Mouse (Mus musculus): ENCODE data around the gene Gm12800. TPM values are rescaled to one million over a fixed set of nuclear protein-coding genes. Genes with fewer than 3 reads are reported as not detected.
A peak's percentile ranks its signal among the peaks of the same experiment; 100 is the strongest.
"Not testable (repeated sequence)": the region's sequence is repeated elsewhere in the genome, so short reads cannot be mapped to it uniquely, and the experiment has no call there.

Gm12800 gene
- total RNA-seq (2021), result not detected

DNA sequence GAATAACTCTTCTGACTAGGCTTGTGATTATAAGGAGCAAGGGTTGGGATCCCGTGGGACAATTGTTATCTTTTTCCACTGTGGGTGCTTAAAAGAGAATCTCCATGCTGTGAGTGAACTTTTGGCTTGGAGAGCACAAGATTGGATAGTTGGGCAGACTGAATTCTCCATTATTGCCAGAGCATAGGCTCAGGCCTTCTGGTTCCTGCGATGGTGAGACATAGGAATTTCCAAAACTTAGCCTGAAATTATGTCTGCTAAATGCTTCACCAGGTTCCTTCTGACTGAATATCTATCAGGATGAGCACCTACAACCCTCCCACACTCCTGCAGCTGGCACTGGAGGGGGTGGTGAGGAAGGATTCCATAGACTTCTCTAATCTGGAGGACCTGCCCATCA lies at the start of gene Gm12800:
Gm12800 (plus strand) TSS at position 301 of the 400 bp plus-strand sequence.
- DNase-seq, result not testable (repeated sequence)

DNA sequence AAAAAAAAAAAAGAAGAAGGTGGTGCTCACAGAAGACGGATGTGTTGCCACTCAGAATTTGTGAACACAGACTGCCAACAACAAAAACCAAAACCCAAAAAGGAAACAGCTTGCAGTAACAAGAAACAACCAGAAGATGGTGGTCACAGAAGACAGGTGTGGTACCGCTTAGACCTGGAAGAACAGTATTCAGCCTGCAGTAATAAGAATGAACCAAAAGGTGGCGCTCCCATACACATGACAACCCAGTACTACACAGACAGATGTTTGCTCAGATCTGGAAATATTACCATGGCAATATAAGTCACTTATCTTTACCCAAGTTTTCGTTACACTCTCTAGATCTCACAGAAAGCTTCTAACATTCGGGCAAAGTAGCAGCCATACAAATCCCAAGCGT lies 48.0 kb upstream of the Gm12800 start:
- peak; percentile 2 to 9 for DNase-seq

DNA sequence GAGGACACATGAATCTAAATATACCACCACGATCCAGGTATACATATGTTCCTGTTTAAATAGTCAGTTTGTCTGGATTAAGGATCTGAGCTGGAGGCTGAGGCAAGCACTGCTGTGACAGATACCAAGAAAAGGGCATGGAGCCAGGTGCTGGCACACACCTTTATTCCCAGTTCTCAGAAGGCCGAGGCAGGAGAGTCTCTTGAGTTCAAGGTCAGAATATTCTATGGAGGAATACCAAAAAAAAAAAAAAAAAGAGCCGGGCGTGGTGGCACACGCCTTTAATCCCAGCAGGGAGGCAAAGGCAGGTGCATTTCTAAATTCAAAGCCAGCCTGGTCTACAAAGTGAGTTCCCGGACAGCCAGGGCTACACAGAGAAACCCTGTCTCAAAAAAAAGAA lies 46.6 kb upstream of the Gm12800 start:
- no peak for DNase-seq

DNA sequence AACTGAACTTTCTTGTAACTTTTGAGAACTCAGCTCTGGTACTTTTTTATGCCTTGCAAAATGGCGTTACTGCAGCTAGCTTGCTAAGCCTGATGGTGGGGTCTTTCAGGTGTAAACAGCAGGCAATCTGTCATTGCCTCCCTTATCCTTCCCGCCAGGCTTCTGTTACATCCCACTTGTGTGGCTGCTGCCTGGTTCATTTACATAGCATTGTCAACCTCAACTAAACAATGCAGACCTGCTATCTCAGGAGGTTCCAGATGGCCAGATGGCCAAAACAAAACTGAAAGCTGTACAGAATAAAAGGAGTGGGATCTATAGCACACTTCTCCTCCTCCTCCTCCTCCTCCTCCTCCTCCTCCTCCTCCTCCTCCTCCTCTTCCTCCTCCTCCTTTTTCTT lies 36.9 kb upstream of the Gm12800 start:
- not testable (repeated sequence) for DNase-seq

DNA sequence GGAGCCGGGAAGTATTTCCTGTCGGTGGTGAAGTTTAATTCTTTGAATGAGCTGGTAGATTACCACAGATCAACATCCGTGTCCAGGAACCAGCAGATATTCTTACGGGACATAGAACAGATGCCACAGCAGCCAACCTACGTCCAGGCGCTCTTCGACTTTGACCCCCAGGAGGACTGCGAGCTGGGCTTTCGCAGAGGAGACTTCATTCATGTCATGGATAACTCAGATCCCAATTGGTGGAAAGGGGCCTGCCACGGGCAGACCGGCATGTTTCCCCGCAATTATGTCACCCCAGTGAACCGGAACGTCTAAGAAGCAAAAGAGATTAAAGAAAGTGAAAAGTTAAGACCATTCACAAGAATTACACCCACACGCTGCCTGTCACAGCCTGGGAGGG lies 33.2 kb upstream of the Gm12800 start:
- not testable (repeated sequence) for DNase-seq

DNA sequence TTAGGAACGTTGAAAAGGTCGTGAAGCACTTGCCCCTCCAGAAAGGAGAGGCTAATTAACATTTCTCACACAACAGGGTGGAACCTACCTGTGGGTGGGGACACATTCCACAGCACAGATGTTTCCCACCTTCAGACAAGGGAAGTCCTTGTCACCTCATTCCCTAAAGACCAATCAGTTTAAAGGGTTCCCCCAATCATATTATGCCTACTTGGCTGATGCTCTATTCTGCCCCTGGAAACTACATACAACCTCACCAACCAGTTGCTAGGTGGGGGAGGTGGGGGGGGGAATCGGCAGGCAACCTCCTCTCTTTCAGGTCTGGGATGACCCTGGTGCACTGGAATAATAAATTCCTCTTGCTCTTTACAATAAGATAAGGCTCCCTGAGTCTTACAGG lies 25.3 kb upstream of the Gm12800 start:
- DNase-seq, result no peak

DNA sequence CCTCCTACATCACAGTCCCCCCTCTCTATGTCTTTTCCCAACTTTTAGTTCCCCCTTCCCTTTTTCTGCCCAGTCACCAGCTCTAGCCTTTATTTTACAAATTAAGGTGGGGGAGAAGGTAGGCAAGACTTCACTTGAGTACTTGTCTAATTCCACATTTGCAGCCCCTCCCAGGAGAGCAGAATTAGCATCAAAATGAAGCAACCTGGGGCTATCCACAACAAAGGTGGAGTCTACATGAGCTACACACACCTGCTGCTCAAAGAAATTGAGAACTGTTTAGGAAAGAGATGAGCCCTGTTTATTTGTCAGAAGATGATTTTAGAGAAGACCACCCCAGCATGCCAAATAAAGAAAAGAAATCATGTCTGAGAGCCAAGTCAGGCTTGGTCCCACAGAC lies 19.5 kb upstream of the Gm12800 start:
- no peak for DNase-seq

DNA sequence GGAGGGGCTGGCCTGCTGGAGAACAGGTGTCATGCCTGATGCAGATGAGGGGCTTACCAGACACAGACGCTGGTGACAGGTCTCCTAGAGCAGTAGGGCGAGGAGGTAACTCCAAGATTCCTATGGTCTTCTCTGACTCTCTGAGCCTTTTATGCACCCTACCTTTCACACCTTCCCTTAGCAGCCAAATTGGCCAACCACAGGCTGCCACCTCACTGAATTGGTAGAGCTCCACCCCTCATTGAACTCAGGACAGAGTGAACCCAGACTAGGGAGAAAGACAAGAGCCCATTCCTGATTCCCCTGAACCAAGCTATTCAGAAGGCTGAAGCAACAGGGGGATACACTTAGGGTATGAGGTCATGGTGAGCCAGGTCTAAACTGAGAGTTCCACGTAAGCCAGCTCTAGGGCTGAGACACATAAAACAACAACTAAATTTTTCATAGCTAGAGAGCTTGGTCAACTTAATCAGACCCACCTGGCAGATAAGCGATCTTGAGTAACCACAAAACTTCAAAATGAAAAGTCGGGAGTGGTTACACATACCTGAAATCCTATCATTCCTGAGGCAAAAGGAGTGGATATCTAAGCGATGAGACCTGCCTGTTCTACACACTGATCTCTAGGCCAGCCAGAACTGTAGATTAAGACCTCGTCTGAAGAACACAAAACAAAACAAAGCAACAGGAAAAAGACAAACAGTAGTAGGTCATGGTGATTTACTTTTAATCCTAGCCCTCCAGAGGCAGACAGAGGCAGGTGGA lies 15.1 kb upstream of the Gm12800 start, which contains the start of gene C130073F10Rik:
C130073F10Rik (minus strand) TSS at position 134 of the 765 bp plus-strand sequence.
- DNase-seq, result no peak

DNA sequence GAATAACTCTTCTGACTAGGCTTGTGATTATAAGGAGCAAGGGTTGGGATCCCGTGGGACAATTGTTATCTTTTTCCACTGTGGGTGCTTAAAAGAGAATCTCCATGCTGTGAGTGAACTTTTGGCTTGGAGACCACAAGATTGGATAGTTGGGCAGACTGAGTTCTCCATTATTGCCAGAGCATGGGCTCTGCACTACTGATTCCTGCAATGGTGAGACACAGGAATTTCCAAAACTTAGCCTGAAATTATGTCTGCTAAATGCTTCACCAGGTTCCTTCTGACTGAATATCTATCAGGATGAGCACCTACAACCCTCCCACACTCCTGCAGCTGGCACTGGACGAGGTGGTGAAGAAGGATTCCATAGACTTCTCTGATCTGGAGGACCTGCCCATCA lies 31.2 kb downstream of the Gm12800 start, which contains the start of gene Gm12794:
Gm12794 (plus strand) TSS at position 301 of the 400 bp plus-strand sequence.
- not testable (repeated sequence) for DNase-seq

Other genes starting within 250 kb of the Gm12800 start
- gene Lepr, start 191.7 kb upstream of the Gm12800 start, total RNA-seq (2021), result 1 to 10 TPM; 1.9 to 3.0 TPM
- not detected for gene B020004J07Rik, start 65.1 kb upstream of the Gm12800 start, total RNA-seq (2021)
- not detected for gene C130073F10Rik, start 15.3 kb upstream of the Gm12800 start, total RNA-seq (2021)
- gene Gm12794, start 31.3 kb downstream of the Gm12800 start, total RNA-seq (2021), result not detected
- gene Gm12790, start 71.9 kb downstream of the Gm12800 start, total RNA-seq (2021), result not detected
- gene Gm12789, start 77.5 kb downstream of the Gm12800 start, total RNA-seq (2021), result not detected
- 10 to 100 TPM; 65.7 to 71.9 TPM for gene Pde4b, start 178.4 kb downstream of the Gm12800 start, total RNA-seq (2021)

All from layer of hippocampus, postnatal 36 days (tissue).